Mouse (Mus musculus) midbrain, embryonic 10.5 days (tissue): ENCODE results near the gene Zfp961. TPM values are rescaled to one million over a fixed set of nuclear protein-coding genes. Genes with fewer than 3 reads are reported as not detected.

Source experiments
- DNase-seq: peaks from one replicate; pipeline ENCODE4 v3.0.0-alpha.2; 2017; ENCODE audit warnings: low spot score
- H3K27ac ChIP-seq: fragments of 300-500 bp; sonication (generic); replicated peaks from 2 replicates; pipeline ENCODE4 v1.5.1; 2016; ENCODE audit warnings: mild to moderate bottlenecking
- H3K27me3 ChIP-seq: fragments of 300-500 bp; sonication (generic); 2 replicates; pipeline ENCODE4 v1.6.1; 2016; ENCODE audit warnings: low read depth, mild to moderate bottlenecking; ENCODE audit not compliant: poor library complexity, severe bottlenecking
- H3K36me3 ChIP-seq: fragments of 300-500 bp; sonication (generic); 2 replicates; pipeline ENCODE4 v1.6.1; 2016; ENCODE audit warnings: mild to moderate bottlenecking, moderate library complexity
- H3K4me1 ChIP-seq: fragments of 300-500 bp; sonication (generic); 2 replicates; pipeline ENCODE4 v1.6.1; 2016
- H3K4me3 ChIP-seq: fragments of 300-500 bp; sonication (generic); 2 replicates; pipeline ENCODE4 v1.5.1; 2016; ENCODE audit warnings: mild to moderate bottlenecking, moderate library complexity
- H3K9me3 ChIP-seq: fragments of 300-500 bp; sonication (generic); replicated peaks from 2 replicates; pipeline ENCODE4 v1.6.1; 2016; ENCODE audit warnings: mild to moderate bottlenecking
- WGBS: fragments of 180-500 bp; shearing (Covaris S2); methylation state at CpG from one replicate; pipeline ENCODE4 v1.1.7; 2016; 5-methylcytosine and 5-hydroxymethylcytosine counted together
- polyA plus RNA-seq: library from polyadenylated mRNA; unstranded; fragments of >200 nt; fragmentation: Nextera tagmentation; extraction: Ambion mirVana; gene quantifications from 2 replicates; pipeline ENCODE4 v1.2.1, GENCODE M21; 2016

Zfp961 gene
- polyA plus RNA-seq, 1 experiment from 2014 or later = 26.6 TPM

DNA sequence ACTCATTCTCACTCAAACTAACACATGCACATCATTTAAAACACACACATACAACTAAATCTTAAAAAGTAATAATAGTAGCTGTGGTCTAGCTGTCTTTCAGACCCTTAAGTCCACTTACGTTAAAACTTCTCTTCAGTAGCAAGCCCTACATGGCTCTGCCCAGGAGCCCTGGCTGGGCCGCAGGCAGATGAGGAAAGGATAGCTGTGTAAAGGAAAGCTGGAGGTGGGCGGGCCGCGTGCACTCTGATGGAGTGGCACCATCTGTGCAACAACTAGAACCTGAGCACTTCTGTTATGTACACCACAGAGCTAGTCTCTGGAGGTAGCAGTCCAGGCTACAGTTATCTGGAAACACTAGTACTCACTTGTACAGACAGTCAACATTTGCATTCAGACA, 16.4 kb downstream of the Zfp961 start:
- H3K9me3 ChIP-seq = peaks cover 35% of the 10 kb centered on the region
- H3K27ac ChIP-seq = no peak overlapping the region
- H3K36me3 ChIP-seq = peaks cover 87% of the 10 kb centered on the region
- H3K27me3 ChIP-seq = no peaks in the 10 kb centered on the region
- H3K4me3 ChIP-seq = no peak overlapping the region
- no peak for DNase-seq
- WGBS = 97% methylated on average over 5 of the region's 5 CpGs
- no peaks in the 10 kb centered on the region for H3K4me1 ChIP-seq

DNA sequence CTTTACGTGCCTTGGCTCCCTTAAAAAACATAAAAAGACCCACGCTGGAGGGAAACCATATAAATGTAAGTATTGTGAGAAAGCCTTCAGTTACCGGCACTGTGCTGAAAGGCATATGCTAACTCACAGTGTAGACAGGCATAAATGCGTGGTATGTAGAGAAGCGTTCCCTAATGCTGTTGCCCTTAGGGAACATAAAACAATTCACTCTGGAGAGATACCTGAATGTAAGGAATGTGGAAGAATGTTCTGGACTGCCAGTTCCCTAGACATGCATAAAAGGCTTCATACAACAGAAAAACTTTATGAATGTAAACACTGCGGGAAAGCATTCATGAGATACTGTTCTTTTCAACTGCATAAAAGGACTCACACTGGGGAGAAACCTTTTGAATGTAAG, 17.3 kb downstream of the Zfp961 start:
- Histone ChIP-seq H3K27me3 (no peaks in the 10 kb centered on the region), H3K4me1 (no peaks in the 10 kb centered on the region), H3K4me3 (no peak overlapping the region), H3K36me3 (peaks cover 82% of the 10 kb centered on the region), H3K27ac (no peak overlapping the region), H3K9me3 (peaks cover 35% of the 10 kb centered on the region)
- 92% methylated on average over 6 of the region's 6 CpGs for WGBS
- no peak for DNase-seq

GRCm38 (mm10) chr8:71968636-71969035, 17.8 kb downstream of the Zfp961 start:
- H3K36me3 ChIP-seq = peaks cover 77% of the 10 kb centered on the region
- WGBS = 96% methylated on average over 6 of the region's 6 CpGs
- peaks cover 35% of the 10 kb centered on the region for H3K9me3 ChIP-seq
- no peaks in the 10 kb centered on the region for H3K4me1 ChIP-seq
- H3K27ac ChIP-seq = no peak overlapping the region
- DNase-seq = no peak
- H3K4me3 ChIP-seq = no peak overlapping the region
- H3K27me3 ChIP-seq = no peaks in the 10 kb centered on the region

DNA sequence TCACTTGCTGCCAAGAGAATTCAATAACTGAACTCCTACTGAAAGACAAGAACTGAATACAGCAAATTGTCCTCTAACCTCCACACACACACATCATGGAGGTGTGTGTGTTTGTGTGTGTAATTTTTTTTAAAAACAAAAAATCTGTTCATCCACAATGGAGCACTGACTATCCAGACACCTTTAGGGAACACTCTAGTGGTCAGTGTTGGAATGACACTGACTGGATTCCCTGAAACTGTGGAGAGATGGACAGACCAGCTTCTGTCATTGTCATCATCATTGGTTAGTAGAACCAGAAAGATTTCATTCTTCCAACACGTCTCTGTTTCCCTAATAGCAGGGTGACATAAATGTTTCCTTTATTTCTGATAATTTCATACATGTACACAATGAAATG, 21.1 kb downstream of the Zfp961 start:
- Histone ChIP-seq H3K4me1 (no peaks in the 10 kb centered on the region), H3K36me3 (peaks cover 44% of the 10 kb centered on the region), H3K27ac (no peak overlapping the region), H3K9me3 (peaks cover 9% of the 10 kb centered on the region), H3K27me3 (no peaks in the 10 kb centered on the region), H3K4me3 (no peak overlapping the region)
- DNase-seq = no peak
- 69% methylated on average over 1 of the region's 1 CpGs for WGBS

GRCm38 (mm10) chr8:71974211-71974610, 23.4 kb downstream of the Zfp961 start:
- DNase-seq = no peak
- no peak overlapping the region for H3K4me3 ChIP-seq
- peaks cover 21% of the 10 kb centered on the region for H3K36me3 ChIP-seq
- H3K27ac ChIP-seq = no peak overlapping the region
- H3K4me1 ChIP-seq = no peaks in the 10 kb centered on the region
- no peaks in the 10 kb centered on the region for H3K27me3 ChIP-seq
- H3K9me3 ChIP-seq = no peaks in the 10 kb centered on the region
- WGBS = 82% methylated on average over 3 of the region's 3 CpGs

DNA sequence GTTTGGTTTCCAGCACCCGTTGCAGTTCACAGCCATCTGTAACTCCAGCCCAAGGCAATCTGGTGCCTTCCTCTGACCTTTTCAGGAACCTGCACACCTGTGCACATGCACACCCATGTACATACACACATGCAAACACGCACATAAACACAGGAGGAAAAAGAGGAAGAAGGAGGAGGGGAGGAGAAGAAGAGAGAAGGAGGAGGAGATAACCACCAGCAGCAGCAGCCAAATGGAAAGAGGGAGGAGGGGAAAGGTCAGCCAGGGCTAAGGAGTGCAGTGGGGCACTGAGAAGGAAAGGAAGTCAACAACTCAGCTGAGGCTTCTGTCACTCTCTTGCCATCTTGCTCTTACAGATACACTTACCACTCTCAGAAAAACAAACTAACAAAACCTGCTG, 30.2 kb downstream of the Zfp961 start:
- no peaks in the 10 kb centered on the region for H3K27me3 ChIP-seq
- WGBS = 78% methylated on average over 2 of the region's 2 CpGs
- H3K4me3 ChIP-seq = no peak overlapping the region
- no peaks in the 10 kb centered on the region for H3K4me1 ChIP-seq
- no peak for DNase-seq
- no peak overlapping the region for H3K27ac ChIP-seq
- no peaks in the 10 kb centered on the region for H3K9me3 ChIP-seq
- H3K36me3 ChIP-seq = no peaks in the 10 kb centered on the region

DNA sequence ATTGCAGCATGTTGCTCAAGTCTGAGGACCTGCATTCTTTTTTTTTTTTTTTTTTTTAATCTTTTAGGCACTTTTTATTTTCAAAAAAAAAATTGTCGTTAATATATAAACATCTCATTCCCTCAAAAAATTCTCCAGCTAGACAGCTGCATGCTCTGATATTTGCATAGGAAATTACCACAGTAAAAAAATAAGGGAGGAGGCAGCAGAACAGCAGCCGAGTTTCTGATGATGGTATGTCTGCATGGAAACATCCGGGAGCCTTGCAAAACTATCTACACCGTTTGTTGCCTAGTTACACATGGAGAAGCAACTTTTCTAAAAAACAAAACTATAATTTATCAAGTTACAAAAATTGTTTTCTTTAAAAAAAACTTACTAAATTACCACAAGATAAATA, 30.6 kb downstream of the Zfp961 start:
- Histone ChIP-seq H3K4me3 (no peak overlapping the region), H3K27ac (no peak overlapping the region), H3K27me3 (no peaks in the 10 kb centered on the region), H3K9me3 (no peaks in the 10 kb centered on the region), H3K4me1 (no peaks in the 10 kb centered on the region), H3K36me3 (no peaks in the 10 kb centered on the region)
- 91% methylated on average over 4 of the region's 4 CpGs for WGBS
- no peak for DNase-seq

GRCm38 (mm10) chr8:71984601-71985000, 33.8 kb downstream of the Zfp961 start:
- no peak overlapping the region for H3K4me3 ChIP-seq
- no peaks in the 10 kb centered on the region for H3K36me3 ChIP-seq
- peaks cover 8% of the 10 kb centered on the region for H3K4me1 ChIP-seq
- no peak for DNase-seq
- H3K27ac ChIP-seq = no peak overlapping the region
- 68% methylated on average over 4 of the region's 4 CpGs for WGBS
- no peaks in the 10 kb centered on the region for H3K9me3 ChIP-seq
- H3K27me3 ChIP-seq = 0 out of 2 replicates have a peak, but pooled peaks cover 4% of the 10 kb centered on the region

DNA sequence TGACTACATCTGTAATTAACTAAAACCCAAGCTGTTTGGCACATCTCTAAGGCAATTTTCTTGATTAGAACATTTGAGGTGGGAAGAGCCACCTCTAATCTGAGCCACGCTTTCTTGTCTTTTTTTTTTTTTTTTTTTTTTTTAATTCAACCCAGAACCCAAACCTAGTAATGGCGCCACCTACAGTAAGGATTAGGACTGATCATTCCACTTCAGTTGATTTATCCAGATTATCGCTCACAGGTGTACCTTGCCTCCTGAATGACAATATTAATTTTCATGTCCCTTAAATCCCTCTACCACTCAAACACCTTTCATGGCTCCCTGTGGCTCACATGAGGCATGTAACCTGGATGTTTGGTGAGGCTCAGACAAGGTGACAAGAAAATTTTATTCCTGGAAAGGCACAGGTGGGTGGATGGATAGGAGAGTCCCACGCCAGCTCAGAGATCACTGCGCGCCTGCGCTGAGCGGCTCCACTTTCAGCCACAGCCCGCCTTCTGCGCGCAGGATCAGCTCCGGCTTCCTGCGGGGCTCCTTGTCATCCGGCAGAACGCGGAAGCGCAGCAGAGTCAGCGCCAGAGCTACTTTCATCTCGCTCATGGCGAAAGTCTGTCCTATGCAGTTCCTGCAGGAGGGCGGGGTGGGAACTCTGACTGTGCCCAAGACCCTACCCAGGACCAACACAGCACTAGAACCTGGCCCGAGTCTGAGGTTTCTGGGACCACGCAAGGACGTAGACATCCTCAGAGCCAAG, 37.5 kb downstream of the Zfp961 start:
- DNase-seq = peak; percentile 60
- Histone ChIP-seq H3K4me1 (peaks cover 8% of the 10 kb centered on the region), H3K4me3 (peak overlapping the region; percentile 57), H3K36me3 (no peaks in the 10 kb centered on the region), H3K27ac (peak overlapping the region; percentile 73), H3K27me3 (0 out of 2 replicates have a peak, but pooled peaks cover 4% of the 10 kb centered on the region), H3K9me3 (no peaks in the 10 kb centered on the region)
- WGBS = 17% methylated on average over 24 of the region's 24 CpGs

GRCm38 (mm10) chr8:71988867-71989599, 38.2 kb downstream of the Zfp961 start:
- WGBS = 59% methylated on average over 13 of the region's 13 CpGs
- Histone ChIP-seq H3K4me3 (peak overlapping the region; percentile 57), H3K4me1 (peaks cover 8% of the 10 kb centered on the region), H3K27ac (peak overlapping the region; percentile 73), H3K9me3 (no peaks in the 10 kb centered on the region), H3K36me3 (no peaks in the 10 kb centered on the region), H3K27me3 (0 out of 2 replicates have a peak, but pooled peaks cover 4% of the 10 kb centered on the region)
- no peak for DNase-seq

- no peaks in the 10 kb centered on the region for H3K36me3 ChIP-seq
- H3K9me3 ChIP-seq = no peaks in the 10 kb centered on the region
- H3K27me3 ChIP-seq = no peaks in the 10 kb centered on the region
- WGBS = 93% methylated on average over 1 of the region's 1 CpGs
- H3K4me3 ChIP-seq = no peak overlapping the region
- H3K4me1 ChIP-seq = no peaks in the 10 kb centered on the region
- H3K27ac ChIP-seq = no peak overlapping the region
- no peak for DNase-seq
These were observed 48.6 kb downstream of the Zfp961 start for GRCm38 (mm10) chr8:71999434-71999833.

GRCm38 (mm10) chr8:72000223-72000622, 49.4 kb downstream of the Zfp961 start:
- Histone ChIP-seq H3K27me3 (no peaks in the 10 kb centered on the region), H3K9me3 (no peaks in the 10 kb centered on the region), H3K27ac (no peak overlapping the region), H3K36me3 (no peaks in the 10 kb centered on the region), H3K4me3 (no peak overlapping the region), H3K4me1 (no peaks in the 10 kb centered on the region)
- WGBS = 65% methylated on average over 3 of the region's 3 CpGs
- no peak for DNase-seq

DNA sequence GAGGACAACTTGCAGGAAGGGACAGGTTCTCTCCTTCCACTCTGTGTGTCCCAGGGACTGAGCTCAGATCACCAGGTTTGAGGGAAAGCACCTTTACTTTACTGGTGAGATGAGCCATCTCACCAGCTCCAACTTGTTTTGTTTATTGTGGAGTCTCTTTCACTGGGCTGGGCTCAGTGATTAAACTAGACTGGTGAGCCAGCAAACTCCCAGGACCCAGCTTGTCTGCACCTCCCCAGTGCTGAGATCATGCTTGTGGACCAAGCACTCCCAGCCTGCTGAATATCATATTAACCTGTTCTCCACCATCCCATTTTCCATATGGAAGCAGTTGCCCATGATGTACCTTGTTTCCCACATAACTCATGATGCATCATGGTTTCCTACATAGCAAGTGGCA, 52.1 kb downstream of the Zfp961 start:
- no peaks in the 10 kb centered on the region for H3K36me3 ChIP-seq
- H3K4me1 ChIP-seq = no peaks in the 10 kb centered on the region
- H3K27ac ChIP-seq = no peak overlapping the region
- no peak for DNase-seq
- H3K4me3 ChIP-seq = no peak overlapping the region
- no peaks in the 10 kb centered on the region for H3K27me3 ChIP-seq
- no peaks in the 10 kb centered on the region for H3K9me3 ChIP-seq
